Mouse (Mus musculus) T-cell, adult 2 months (primary cell): Measurements from ENCODE around the gene Mrln.
A peak's percentile ranks its signal among the peaks of the same experiment; 100 is the strongest.

Experiments
- DNase-seq: peaks from one replicate; pipeline ENCODE4 v3.0.0; 2022; ENCODE audit warnings: low spot score

Mrln gene

DNA sequence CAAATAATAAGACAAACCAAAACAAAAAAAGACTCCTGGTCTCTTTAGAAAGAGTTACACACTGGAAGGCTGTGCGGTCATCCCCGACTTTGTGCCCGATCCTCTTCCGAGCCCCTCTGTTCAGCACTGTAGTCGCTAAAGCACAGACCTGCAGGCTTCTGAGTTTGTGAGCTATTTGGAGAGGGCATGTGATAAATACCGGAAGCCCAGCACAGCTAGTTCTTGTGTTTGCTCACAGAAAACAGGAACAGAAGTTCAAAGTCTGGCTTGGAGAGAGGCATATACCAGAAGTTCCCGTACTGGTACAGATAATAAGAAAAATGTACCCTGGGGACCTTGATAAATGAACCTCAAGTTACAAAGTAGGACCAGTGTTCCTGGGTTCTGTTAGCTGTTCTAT lies 9.2 kb upstream of the Mrln start:
- no peak for DNase-seq

DNA sequence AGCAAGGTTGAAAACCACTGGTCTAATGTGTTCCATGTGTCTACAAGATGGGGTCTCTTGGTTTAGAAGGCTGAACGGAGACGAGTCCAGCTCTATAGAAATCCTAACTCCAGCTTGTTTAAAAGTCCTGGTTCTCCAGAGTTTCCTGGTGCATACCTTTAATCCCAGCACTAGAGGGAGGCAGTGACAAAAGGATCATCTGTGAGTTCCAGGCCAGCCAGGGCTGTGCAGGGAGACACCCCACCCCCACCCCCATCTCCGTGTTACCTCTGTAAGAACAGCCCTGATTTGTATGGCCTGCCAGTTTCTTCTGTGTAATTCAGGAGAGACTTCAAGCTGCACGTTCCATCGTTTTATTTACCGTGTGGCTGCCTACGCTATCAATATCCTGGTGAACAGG lies 8.7 kb upstream of the Mrln start:
- no peak for DNase-seq

DNA sequence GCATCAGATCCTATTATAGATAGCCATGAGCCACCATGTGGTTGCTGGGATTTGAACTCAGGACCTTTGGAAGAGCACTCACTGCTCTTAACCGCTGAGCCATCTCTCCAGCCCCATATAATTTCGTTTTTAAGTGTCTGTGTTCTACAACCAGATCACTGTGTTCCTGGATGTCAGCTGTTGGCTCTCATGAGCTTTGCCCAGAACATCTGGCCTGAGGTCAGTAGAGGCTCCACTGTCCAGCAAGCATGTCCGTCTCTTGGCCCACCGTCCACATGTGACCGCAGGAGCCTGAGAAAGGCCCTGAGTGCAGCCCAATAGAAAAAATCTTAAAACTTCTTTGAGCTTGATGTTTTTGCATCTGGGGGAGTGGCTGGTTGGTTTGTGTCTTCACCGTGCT lies 7.8 kb upstream of the Mrln start:
- DNase-seq = no peak

DNA sequence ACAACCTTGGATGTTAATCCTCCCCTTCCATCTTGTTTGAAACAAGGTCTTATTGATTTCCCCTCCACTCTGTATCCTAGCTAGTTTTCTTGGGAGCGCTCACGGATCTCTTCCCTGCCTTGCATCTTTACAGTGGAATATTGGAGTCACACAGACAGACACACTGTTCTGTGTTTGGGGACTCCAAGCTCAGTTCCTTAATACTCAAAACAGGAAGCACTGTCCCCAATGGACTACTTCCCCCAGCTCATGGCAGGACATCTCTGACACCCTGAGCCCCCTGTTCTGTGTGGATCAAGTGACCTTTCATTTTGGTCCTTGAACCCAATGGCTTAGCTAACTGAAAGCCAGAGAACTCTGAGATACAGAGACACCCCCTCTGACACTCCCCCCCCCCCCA lies 6.9 kb upstream of the Mrln start:
- no peak for DNase-seq

DNA sequence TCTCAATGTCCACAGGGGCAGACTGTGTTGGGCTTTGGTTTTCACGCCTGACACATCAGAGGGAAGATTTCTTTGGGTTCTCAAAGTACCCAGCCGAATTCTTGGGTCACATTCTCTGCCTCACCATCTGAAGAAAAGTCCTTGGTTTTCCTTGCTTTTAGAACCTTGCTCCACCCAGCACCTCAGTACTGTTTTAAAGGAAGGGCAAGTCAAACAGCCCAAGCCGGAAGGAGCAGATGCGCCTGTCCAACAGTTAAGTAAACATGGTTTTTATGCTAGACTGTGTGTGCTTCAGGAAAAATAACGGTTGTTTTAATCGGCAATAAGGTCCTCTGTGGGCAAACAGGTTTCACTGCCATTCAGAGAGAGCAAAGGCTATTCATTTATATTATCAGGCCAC lies 6.5 kb upstream of the Mrln start:
- no peak for DNase-seq

DNA sequence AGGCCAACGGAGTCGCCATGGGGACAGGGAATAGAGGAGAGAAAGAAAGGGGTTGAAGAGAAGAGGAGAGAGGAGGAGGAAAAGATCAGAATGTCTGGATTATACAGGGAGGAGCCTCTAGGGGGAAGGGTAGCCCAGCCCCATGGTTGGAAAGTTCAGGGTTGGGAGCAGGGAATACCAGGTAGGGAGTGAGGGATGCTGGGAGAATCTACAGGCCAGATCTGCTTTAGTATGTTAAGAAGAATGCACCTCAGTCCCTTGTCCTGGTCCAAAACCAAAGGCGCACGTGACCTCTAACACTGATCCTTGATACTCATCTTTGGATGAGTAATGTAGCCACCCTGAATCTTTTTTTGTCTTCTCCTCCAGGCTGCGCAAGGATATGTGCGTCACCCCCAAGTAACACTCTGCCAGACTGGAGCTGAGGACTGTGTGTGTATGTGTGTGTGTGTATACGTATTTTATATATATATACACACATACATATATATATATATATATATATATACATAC lies 5.5 kb upstream of the Mrln start:
- no peak for DNase-seq

DNA sequence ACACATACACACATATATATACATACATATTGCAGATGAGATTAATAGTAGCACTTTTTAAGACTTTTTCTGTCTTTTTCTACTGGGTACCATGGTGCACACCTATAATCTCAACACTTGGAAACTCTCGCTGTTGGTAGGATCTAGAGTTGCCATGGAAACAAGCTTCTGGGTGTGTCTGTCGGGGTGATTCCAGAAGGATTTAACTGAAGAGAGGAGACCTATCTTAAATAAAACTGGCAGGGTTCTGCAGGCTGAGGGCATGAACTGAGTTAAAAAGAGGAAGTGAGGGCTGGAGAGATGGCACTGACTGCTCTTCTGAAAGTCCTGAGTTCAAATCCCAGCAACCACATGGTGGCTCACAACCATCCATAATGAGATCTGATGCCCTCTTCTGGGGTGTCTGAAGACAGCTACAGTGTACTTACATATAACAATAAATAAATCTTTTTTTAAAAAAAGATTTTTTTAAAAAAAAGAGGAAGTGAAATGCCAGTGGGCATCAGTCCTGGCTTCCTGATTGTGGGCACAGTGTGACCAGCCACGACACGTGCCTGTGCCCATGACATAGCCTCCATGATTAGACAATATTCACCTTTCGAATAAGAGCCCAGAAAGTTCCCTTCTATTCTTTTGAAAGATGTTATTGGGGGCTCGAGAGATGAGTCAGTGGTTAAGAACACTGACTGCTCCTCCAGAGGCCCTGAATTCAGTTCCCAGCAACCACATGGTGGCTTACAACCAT lies 4.8 kb upstream of the Mrln start:
- DNase-seq = no peak

DNA sequence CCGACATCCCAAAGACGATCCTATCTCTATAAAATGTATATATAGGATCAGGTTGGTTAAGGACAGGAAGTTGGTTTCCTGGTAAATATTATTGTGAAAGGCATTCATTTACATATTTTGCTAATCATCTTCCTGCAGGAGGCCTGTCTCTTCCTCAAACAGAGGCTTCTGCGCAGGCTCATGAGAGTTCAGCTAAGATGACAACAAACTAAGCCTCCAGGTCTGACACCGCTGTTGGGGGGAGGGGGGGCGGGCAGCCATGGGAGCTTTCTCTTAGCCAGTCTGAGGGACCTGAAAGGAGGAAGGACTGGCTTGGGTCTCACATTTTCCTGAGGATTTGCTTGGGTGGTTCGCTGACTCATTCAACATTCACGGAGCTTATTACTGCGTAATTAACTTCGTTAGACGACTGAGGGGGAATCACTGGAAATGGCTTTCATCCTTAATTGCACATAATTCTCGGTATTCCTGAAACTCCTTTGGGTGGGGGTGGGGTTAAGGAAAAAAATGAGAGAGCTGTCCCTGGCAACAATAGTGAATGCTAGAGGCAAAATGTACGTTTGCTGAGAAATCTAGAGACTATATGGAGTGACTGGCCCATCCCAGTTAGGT lies 3.5 kb upstream of the Mrln start:
- no peak for DNase-seq

DNA sequence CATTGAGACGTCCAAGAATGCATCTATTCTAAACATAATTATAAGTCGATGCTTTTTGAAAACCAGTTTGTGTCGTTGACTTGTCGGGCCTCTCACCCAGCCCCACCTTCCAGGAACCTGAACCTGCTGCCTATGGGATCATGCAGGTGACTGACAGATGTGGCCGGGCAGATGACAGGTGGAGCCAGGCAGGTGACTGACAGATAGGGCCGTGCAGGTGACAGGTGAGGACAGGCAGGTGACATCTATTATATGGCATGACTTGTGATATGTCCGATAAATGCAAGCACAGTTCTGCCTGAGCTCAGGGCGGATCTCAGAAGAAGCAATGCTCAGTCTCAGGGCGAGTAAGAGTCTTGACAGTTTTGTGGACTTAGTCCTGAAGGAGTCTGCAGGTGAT lies 6.8 kb downstream of the Mrln start:
- no peak for DNase-seq

DNA sequence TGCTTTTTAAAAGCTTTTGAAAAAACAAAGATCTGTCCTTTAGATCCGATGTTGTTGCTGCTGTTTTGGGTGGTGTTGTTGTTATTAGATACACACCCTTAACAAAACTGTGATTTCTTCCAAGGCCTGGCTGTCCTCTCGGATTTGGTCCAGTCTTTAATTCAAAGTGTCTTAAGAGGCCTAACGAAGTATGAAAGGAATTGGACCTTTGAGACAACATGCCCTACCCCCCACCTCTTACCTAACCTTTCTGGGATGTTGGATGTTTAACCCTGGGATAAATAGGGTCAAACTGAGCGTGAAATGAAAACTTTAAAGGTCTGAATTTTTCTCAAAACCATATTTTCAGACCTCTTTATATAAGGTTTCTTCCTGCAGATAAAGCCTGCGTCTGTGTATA lies 16.5 kb downstream of the Mrln start:
- no peak for DNase-seq

DNA sequence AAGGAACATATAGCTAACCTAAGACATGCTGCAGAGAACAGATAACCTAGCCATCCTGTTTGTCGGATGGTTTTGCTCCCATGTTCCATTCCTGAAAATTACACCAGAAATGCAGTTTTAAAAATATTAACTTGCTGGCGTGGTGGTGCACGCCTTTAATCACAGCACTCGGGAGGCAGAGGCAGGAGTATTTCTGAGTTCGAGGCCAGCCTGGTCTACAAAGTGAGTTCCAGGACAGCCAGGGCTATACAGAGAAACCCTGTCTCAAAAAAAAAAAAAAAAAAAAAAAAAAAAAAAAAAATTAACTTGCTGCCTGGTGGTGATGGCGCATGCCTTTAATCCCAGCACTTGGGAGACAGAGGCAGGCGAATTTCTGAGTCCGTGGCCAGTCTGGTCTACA lies 17.8 kb downstream of the Mrln start:
- peak; percentile 7 for DNase-seq

DNA sequence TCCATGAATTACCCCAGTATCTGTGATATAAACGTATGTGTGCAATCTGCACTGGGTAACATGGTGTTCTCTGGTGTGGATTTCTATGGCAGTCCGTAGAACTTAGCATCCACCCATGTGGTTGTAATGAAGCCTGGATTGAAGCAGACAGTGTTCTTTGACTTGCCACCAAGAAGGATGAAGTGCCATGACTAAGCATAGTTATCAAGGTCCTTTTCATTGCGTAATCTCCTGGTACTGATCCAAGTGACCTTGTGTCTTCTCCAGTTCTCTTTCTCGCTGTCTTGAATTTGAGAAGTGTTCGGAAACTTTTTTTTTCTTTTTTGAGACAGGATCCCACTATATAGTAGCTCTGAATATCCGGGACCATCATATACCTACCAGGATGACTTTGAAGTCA lies 20.1 kb downstream of the Mrln start:
- DNase-seq = no peak

DNA sequence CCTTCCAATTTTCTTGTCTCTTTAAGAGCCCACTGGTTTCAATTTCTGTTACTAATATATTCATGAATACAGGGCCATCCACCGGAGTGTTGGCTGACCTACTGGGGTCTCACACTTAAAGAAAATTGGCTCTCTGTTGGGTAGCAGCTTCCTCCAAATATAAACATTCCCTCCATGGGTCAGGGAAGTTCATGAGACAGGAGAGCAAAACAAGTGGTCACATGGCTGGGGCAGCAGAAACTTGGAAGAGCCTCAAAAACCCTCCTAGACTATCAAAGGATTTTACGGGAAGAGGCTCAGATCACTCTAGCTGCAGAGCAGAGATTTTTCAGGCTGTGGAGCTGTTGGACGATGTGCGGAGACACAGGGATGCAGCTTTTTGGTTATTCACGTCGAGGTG lies 21.3 kb downstream of the Mrln start:
- DNase-seq = no peak

DNA sequence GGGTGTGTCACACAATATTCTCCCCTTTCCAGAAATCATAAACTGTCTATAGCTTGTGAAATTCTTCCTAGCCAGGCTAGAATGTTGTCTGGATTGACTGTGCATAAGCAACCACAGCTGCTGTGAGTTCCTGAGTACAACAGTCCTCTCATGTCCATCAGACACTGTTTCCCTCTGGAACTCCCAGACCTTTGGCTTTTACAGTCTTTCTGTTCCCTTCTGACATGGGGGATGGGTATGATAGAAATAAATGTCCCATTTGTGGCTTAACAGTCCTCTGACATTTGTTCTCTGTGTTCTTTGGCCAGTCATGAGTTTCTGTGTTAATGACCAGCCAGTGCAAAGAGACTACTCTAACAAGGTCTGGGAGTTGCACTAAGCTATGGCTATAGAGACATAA lies 22.1 kb downstream of the Mrln start:
- no peak for DNase-seq

DNA sequence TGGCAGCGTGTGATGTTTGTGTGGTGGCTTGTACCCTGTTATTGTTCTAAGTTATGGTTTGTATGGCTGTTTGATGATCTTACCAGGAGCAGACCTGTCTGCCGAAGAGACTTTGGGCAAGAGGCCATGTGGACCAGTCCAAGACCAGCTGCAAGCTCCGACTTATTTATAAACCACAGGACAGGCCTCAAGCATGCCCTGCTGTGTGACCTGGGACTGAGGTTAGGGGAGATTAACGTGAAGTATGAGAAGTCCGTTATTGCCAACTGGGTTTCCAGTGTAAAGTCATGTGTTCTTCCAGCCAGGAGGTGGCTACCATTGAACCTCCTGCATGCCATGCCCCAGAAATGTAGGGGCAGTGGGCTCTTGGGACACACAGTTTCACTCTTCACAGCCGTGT lies 25.9 kb downstream of the Mrln start:
- no peak for DNase-seq

DNA sequence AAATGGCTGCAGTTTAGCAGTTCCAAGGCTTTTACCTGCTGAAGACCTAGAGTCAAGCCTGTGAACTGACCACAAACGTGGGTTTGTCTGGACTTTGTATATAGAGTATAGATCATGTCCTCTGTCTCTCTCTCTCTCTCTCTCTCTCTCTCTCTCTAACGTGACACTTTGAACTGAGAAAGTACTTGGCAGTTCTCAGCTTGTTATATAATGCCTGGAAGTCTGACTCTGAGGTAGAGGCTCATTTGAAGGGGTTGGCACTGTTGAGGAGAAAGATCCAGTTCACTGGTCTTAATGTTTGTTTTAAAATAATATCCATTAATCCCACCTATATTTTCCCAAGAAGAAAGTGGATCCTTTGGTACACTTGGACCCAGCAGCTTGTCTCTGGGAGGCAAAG lies 33.5 kb downstream of the Mrln start:
- no peak for DNase-seq

DNA sequence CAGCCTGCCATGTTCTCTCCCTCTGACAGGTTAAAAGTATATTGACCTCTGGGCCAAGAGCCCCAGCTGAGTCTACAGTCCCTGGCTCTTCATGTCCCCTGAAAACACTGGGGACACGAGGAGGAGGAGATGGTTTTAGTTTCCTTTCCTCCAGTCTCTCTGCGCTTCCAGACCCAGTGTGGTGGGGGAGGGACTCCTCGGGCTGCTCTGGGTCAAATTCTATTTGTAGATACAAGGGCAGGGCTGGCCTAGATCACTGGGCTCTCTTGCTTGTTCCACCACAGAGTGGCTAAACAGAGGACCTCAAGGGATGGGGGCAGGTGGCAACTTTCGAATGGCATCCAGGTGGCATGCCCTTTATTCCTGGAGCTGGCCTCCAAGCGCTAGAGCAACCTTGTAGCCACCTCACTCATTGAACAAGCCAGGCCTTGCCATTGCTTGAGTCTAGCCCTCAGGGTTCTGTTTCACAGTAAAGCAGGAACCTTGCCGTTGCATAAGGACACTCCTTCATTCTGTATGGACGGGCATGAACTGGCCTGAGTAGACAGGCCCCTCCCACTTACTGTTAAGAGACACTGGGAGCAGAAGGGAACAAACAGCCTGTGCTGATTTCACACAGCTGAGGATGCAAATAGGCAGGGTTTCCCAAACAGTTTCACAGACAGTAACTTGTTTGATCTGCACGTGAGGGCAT lies 38.4 kb downstream of the Mrln start:
- DNase-seq = no peak

DNA sequence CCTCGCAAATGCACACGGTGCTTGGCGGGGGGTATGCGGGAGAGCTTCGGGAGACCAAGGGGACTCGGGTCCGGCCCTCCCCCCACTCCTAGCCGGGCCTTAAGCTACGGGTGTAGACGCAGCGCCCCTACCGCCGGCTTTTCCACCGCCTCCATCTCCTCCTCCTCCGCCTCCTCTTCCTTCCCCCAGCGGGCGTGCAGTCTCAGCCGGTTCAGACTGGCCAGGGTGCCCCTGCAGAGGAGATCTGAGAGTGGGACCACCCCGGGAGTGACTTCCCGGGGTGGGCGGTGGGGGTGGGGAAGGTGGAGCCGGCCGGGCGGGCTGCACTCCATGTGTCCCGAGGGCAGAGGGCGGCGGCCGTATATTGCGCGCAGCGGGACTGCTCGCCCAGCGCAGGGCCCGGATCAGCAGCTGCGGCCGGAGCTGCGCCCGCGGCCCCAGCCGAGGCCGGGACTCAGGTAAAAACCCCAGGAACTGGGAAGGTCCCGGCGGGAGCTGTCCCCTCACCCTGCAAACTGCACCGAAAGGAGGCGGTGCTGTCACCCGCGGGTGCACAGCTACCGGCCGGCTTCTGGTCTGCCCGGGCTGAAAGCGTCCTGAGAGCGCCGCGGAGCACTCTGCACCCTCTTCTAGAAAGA lies 40.6 kb downstream of the Mrln start, which contains the start of gene Slc16a9:
TSS of gene Slc16a9 (plus strand) at position 180 of the 638 bp plus-strand sequence.
- DNase-seq = no peak

DNA sequence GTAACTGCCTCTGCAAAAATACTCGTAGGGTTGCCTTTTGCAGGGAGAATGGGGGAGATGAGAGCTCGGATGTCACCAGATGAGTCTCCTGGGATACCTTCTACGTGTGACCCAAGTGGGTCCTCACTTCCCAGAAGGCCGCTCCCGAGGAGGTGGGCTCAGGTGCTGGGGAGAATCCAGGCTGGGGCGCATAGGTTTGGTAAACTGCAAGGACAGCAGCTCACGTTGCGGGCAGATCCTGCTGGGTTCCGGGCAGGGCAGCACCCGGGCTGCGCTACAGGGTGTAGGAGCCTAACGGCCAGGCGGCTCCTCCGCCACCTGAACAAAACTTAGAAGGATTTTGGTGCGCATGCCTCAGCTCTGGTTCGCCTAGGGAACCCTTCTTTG lies 41.1 kb downstream of the Mrln start:
- no peak for DNase-seq

DNA sequence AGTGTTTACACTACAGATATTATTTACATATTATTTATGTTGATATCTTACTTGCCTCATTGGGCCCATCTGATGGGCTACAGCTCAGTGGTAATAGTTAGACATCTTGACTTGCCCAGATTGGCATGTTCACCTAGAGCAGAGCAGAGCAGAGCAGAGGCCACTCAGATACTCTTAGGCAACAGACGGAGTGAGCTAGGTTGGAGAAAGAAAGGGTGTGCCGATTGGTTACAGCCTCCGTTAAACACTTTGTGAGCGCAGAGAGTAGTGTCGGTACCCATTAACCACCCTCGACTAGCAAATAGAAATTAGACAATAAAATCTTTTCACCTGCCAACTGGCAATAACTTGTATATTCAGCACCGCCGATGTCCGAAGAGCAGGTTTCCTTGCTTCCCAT lies 41.6 kb downstream of the Mrln start:
- no peak for DNase-seq

DNA sequence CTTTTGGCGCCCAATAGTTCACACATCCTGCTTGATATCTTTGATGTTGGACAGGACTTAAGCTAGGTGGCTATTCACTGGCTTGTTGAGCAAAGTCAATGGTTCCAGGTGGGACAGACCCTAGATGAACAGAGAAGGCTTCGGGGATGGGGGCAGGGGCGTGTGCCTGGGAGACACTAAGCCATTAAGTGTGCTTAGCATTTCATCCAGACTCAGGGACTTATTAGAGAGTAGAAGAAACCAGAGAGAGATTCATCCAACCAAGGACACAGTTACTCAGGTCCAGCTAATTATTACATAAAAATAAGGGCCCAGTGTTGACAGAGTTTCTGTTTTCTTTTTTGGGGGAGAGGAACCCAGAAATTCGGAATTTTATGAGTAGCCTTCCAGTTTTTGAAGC lies 45.9 kb downstream of the Mrln start:
- no peak for DNase-seq

DNA sequence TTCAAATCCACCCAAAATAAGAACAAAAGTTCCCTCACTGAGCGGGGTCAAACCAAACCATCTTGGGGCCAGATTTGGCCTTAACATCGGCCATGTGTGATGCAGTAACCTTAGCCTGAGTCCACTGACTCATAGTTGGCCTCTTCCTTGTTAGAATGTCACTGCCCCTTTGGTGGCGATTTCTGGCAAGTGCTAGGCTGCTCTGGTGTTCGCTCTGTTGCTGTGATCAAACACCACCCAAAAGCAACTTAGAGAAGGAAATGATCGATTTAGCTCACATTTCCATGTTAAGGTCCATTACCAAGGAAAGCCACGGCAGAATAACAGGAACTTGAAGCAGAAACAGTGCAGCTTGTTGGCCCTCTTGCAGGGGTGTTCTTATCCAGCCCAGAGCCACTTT lies 46.3 kb downstream of the Mrln start:
- DNase-seq = no peak

DNA sequence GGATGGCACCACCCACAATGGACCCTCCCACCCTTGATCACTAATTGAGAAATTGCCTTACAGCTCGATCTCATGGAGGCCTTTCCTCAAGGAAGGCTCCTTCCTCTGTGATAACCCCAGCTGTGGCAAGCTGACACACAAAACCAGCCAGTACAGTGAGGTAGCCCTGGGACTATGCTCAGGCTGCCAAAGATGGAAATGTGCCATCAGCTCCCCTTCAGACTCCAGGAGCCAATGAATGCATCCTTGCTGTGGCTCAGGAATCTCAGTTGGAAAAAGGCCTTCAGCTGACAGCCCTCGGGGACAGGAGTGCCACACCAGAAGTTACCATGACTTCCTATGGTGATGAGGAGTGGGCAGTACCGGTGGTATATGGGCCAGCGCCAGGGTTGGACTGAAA lies 50.2 kb downstream of the Mrln start:
- no peak for DNase-seq
